13 mouse cellular contexts compared by ENCODE assay signal in genomic region chr4:128877520-128877919, GRCm38 (mm10). TPM values are rescaled to one million over a fixed set of nuclear protein-coding genes. Genes with fewer than 3 reads are reported as not detected.
DNase-seq lines count a peak whose midpoint lies in the region; ATAC-seq and TF ChIP-seq lines count a peak whose summit lies in the region.
"Had no signal": no experiment of that assay in that cellular context is flagged by ENCODE, and none has a peak within 500 bp of the region (broad histone marks: within the 10 kb centered on the region; RNA-seq: fewer than 3 reads in every experiment).

No protein-coding gene starts in this region.

- 15% methylated on average over 6 of the region's 6 CpGs for WGBS in forebrain, embryonic 11.5 days
- WGBS in forebrain, embryonic 16.5 days, result 7% methylated on average over 6 of the region's 6 CpGs
- WGBS in embryonic facial prominence, embryonic 13.5 days, result 9% methylated on average over 6 of the region's 6 CpGs
- 11% methylated on average over 6 of the region's 6 CpGs for WGBS in hindbrain, postnatal 0 days
- 9% methylated on average over 6 of the region's 6 CpGs for WGBS in midbrain, embryonic 16.5 days

- no peak for TF ChIP-seq CTCF in hindbrain, postnatal 0 days (IDR thresholded peaks at IDR 0.05; ENCODE audit: low read depth)

- H3K27me3 ChIP-seq in forebrain, embryonic 11.5 days (ENCODE audit: control insufficient read depth, insufficient read depth, low read length), result no peaks in the 10 kb centered on the region; the same call in 1 of the 2 replicates
- H3K27me3 ChIP-seq in forebrain, embryonic 16.5 days (replicated peaks; ENCODE audit: control insufficient read depth, insufficient read depth, low read length), result peaks cover 3% of the 10 kb centered on the region; the same call in 1 of the 2 replicates
- H3K27me3 ChIP-seq in embryonic facial prominence, embryonic 13.5 days, result no peaks in the 10 kb centered on the region
- no peaks in the 10 kb centered on the region for H3K27me3 ChIP-seq in hindbrain, postnatal 0 days (ENCODE audit: insufficient read depth, low read length)
- no peaks in the 10 kb centered on the region for H3K27me3 ChIP-seq in midbrain, embryonic 16.5 days (ENCODE audit: control insufficient read depth, insufficient read depth, low read depth, low read length)
- H3K27me3 ChIP-seq: intestine, embryonic 15.5 days had no signal

- no peaks in the 10 kb centered on the region for H3K36me3 ChIP-seq in forebrain, embryonic 11.5 days (ENCODE audit: control insufficient read depth, insufficient read depth, low read length)
- no peaks in the 10 kb centered on the region for H3K36me3 ChIP-seq in forebrain, embryonic 16.5 days (ENCODE audit: control insufficient read depth, insufficient read depth)
- no peaks in the 10 kb centered on the region for H3K36me3 ChIP-seq in embryonic facial prominence, embryonic 13.5 days
- H3K36me3 ChIP-seq in hindbrain, postnatal 0 days (ENCODE audit: insufficient read depth, low read length), result no peaks in the 10 kb centered on the region
- no peaks in the 10 kb centered on the region for H3K36me3 ChIP-seq in midbrain, embryonic 16.5 days (ENCODE audit: control insufficient read depth, insufficient read depth, low read length)
- H3K36me3 ChIP-seq: G1E; intestine, embryonic 15.5 days; liver, embryonic 13.5 days had no signal

- no peak overlapping the region for H3K4me3 ChIP-seq in forebrain, embryonic 11.5 days (ENCODE audit: low read depth, low read length)
- no peak overlapping the region for H3K4me3 ChIP-seq in forebrain, embryonic 16.5 days (replicated peaks; ENCODE audit: low read length)
- no peak overlapping the region for H3K4me3 ChIP-seq in embryonic facial prominence, embryonic 13.5 days
- no peak overlapping the region for H3K4me3 ChIP-seq in hindbrain, postnatal 0 days (ENCODE audit: low read length)
- no peak overlapping the region for H3K4me3 ChIP-seq in midbrain, embryonic 16.5 days (ENCODE audit: low read depth, low read length)
- H3K4me3 ChIP-seq: intestine, embryonic 15.5 days; liver, embryonic 13.5 days had no signal

- H3K9ac ChIP-seq in forebrain, embryonic 11.5 days (ENCODE audit: low read length), result peak overlapping the region; percentile 21; the same call in 1 of the 2 replicates
- no peak overlapping the region for H3K9ac ChIP-seq in forebrain, embryonic 16.5 days (replicated peaks; ENCODE audit: low read depth, low read length)
- no peak overlapping the region for H3K9ac ChIP-seq in embryonic facial prominence, embryonic 13.5 days
- 0 out of 2 replicates have a peak overlapping the region, but pooled peaks have one; percentile 9 for H3K9ac ChIP-seq in hindbrain, postnatal 0 days (replicated peaks; ENCODE audit: low read length)
- H3K9ac ChIP-seq in midbrain, embryonic 16.5 days (ENCODE audit: low read depth, low read length), result no peak overlapping the region
- H3K9ac ChIP-seq: intestine, embryonic 15.5 days; liver, embryonic 13.5 days had no signal

- peaks cover 3% of the 10 kb centered on the region; the same call in 1 of the 2 replicates for H3K9me3 ChIP-seq in forebrain, embryonic 11.5 days (ENCODE audit: control insufficient read depth, low read length)
- H3K9me3 ChIP-seq in forebrain, embryonic 16.5 days (ENCODE audit: control insufficient read depth, low read length), result no peaks in the 10 kb centered on the region
- peaks cover 5% of the 10 kb centered on the region; the same call in 1 of the 2 replicates for H3K9me3 ChIP-seq in embryonic facial prominence, embryonic 13.5 days
- no peaks in the 10 kb centered on the region for H3K9me3 ChIP-seq in hindbrain, postnatal 0 days (ENCODE audit: low read length)
- H3K9me3 ChIP-seq in midbrain, embryonic 16.5 days (replicated peaks; ENCODE audit: control insufficient read depth, low read length, poor library complexity, severe bottlenecking), result no peaks in the 10 kb centered on the region
- H3K9me3 ChIP-seq: G1E; intestine, embryonic 15.5 days; liver, embryonic 13.5 days had no signal

- peaks cover 9% of the 10 kb centered on the region; the same call in 1 of the 2 replicates for H3K4me1 ChIP-seq in forebrain, embryonic 11.5 days (replicated peaks; ENCODE audit: control insufficient read depth, insufficient read depth, low read length)
- H3K4me1 ChIP-seq in forebrain, embryonic 16.5 days (replicated peaks; ENCODE audit: control insufficient read depth, insufficient read depth, low read length), result peaks cover 15% of the 10 kb centered on the region
- H3K4me1 ChIP-seq in embryonic facial prominence, embryonic 13.5 days, result peaks cover 46% of the 10 kb centered on the region
- H3K4me1 ChIP-seq in hindbrain, postnatal 0 days (ENCODE audit: insufficient read depth, low read length), result peaks cover 15% of the 10 kb centered on the region
- peaks cover 20% of the 10 kb centered on the region for H3K4me1 ChIP-seq in midbrain, embryonic 16.5 days (ENCODE audit: control insufficient read depth, insufficient read depth, low read length)
- H3K4me1 ChIP-seq: liver, embryonic 13.5 days had no signal

- intact Hi-C loops in heart, postnatal 10 days (cut with DNase I), result no loop called here

- no peak overlapping the region for H3K4me2 ChIP-seq in forebrain, embryonic 11.5 days (ENCODE audit: low read depth, low read length, severe bottlenecking)
- H3K4me2 ChIP-seq in forebrain, embryonic 16.5 days (ENCODE audit: low read length), result no peak overlapping the region
- H3K4me2 ChIP-seq in embryonic facial prominence, embryonic 13.5 days, result no peak overlapping the region
- H3K4me2 ChIP-seq in hindbrain, postnatal 0 days (ENCODE audit: low read depth, low read length), result 0 out of 2 replicates have a peak overlapping the region, but pooled peaks have one; percentile 2
- H3K4me2 ChIP-seq in midbrain, embryonic 16.5 days (ENCODE audit: low read length), result peak overlapping the region; percentile 12; the same call in 1 of the 2 replicates
- H3K4me2 ChIP-seq: intestine, embryonic 15.5 days; liver, embryonic 13.5 days had no signal

- ATAC-seq in forebrain, embryonic 11.5 days (replicated peaks; ENCODE audit: low FRiP score), result no peak
- ATAC-seq in forebrain, embryonic 16.5 days, result no peak
- ATAC-seq in embryonic facial prominence, embryonic 13.5 days (ENCODE audit: insufficient number of reproducible peaks, insufficient read depth, low FRiP score, low TSS enrichment, low read depth), result no peak
- no peak for ATAC-seq in hindbrain, postnatal 0 days
- no peak for ATAC-seq in midbrain, embryonic 16.5 days
- ATAC-seq: intestine, embryonic 15.5 days had no signal

- H3K27ac ChIP-seq in forebrain, embryonic 11.5 days (ENCODE audit: low read depth, low read length), result peak overlapping the region; percentile 25; the same call in 1 of the 2 replicates
- no peak overlapping the region for H3K27ac ChIP-seq in forebrain, embryonic 16.5 days (ENCODE audit: low read length)
- peak overlapping the region; percentile 33; the same call in 1 of the 2 replicates for H3K27ac ChIP-seq in embryonic facial prominence, embryonic 13.5 days
- peak overlapping the region; percentile 7; the same call in 1 of the 2 replicates for H3K27ac ChIP-seq in hindbrain, postnatal 0 days
- peak overlapping the region; percentile 30; the same call in 1 of the 2 replicates for H3K27ac ChIP-seq in midbrain, embryonic 16.5 days (ENCODE audit: low read length)
- H3K27ac ChIP-seq: intestine, embryonic 15.5 days; liver, embryonic 13.5 days had no signal

- DNase-seq in forebrain, embryonic 11.5 days (ENCODE audit: low spot score), result no peak
- DNase-seq in hindbrain, postnatal 0 days (ENCODE audit: low spot score), result no peak
- DNase-seq in spleen, adult 12 weeks (ENCODE audit: low spot score), result no peak
- DNase-seq in heart, postnatal 10 days, result no peak
- DNase-seq in kidney, postnatal 10 days, result no peak
- DNase-seq: cerebellum, adult 11-12 months; gastrocnemius, postnatal 25 days; liver, embryonic 13.5 days had no signal

RNA-seq across cellular contexts. Expression of gene Trim62, which starts 5.9 kb away (rescaled TPM):
- 9.4 and 11.0 TPM in 2 replicates for polyA plus RNA-seq in forebrain, embryonic 11.5 days (2014; fragmentation: Nextera tagmentation; extraction: Ambion mirVana)
- 9.3 and 10.9 TPM in 2 replicates for polyA plus RNA-seq in forebrain, embryonic 16.5 days (2015; fragmentation: Nextera tagmentation; extraction: Ambion mirVana)
- 8.2 and 11.0 TPM in 2 replicates for polyA plus RNA-seq in embryonic facial prominence, embryonic 13.5 days (2015; fragmentation: Nextera tagmentation; extraction: Ambion mirVana)
- 30.8 and 33.4 TPM in 2 replicates for total RNA-seq in hindbrain, postnatal 0 days (2014; rRNA removed)
- polyA plus RNA-seq in hindbrain, postnatal 0 days (2015; fragmentation: Nextera tagmentation; extraction: Ambion mirVana), result 23.4 and 27.9 TPM in 2 replicates
- 17.6 and 18.5 TPM in 2 replicates for polyA plus RNA-seq in midbrain, embryonic 16.5 days (2015; fragmentation: Nextera tagmentation; extraction: Ambion mirVana)
- total RNA-seq in heart, postnatal 10 days (2021), result 1 to 10 TPM; 2.3 to 2.5 TPM
- polyA plus RNA-seq: G1E had no signal

Comparison
In these comparisons a context has a peak if more than half of its experiments do, and no peak if none do; other contexts are left out.
1. H3K9ac ChIP-seq: peak in forebrain, embryonic 11.5 days (single experiment) and hindbrain, postnatal 0 days (single experiment); none in forebrain, embryonic 16.5 days (single experiment), embryonic facial prominence, embryonic 13.5 days (single experiment) and midbrain, embryonic 16.5 days (single experiment).
2. H3K4me2 ChIP-seq: peak in hindbrain, postnatal 0 days (single experiment) and midbrain, embryonic 16.5 days (single experiment); none in forebrain, embryonic 11.5 days (single experiment), forebrain, embryonic 16.5 days (single experiment) and embryonic facial prominence, embryonic 13.5 days (single experiment).